Mouse (Mus musculus): ENCODE measurements around the gene Gm20388. TPM values are rescaled to one million over a fixed set of nuclear protein-coding genes. Genes with fewer than 3 reads are reported as not detected.

Gm20388 gene
- total RNA-seq, 1 experiment: 27.0 TPM

DNA sequence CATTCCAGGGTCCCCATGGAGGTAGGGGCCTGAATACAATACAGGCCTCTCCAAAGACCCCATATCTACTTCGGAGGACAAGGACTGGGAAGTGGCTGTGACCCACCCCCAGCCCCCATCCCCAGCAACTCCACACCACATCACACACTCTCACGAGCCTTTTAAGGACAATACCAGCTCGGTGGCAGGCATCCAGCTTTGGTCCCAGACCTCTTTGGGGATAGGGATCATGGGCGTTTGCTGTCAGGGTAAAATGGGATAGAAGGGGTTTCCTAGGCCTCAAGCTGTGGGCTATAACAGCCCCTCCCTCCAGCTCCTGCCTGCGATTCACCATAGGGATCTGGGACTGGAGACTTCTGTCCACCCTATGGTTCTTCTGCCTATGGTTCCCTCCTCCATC is 281.0 kb downstream of the Gm20388 start:
- Histone ChIP-seq H3K9me3 (ENCODE audit: control insufficient read depth, insufficient read depth, low read depth, low read length) (no peaks in the 10 kb centered on the region), H3K4me1 (ENCODE audit: control insufficient read depth in 2 of 2, insufficient read depth in 2 of 2, low read length in 2 of 2, poor library complexity in 1 of 2) (no peaks in the 10 kb centered on the region), H3K36me3 (ENCODE audit: control insufficient read depth, insufficient read depth, low read length, poor library complexity, severe bottlenecking) (no peaks in the 10 kb centered on the region), H3K9ac (ENCODE audit: insufficient read depth, low read depth, low read length, poor library complexity, severe bottlenecking) (no peak overlapping the region), H3K27ac (ENCODE audit: insufficient read depth, low read depth, low read length, poor library complexity, severe bottlenecking) (no peak overlapping the region), H3K4me3 (ENCODE audit: insufficient read depth in 1 of 2, low read depth in 1 of 2, low read length in 2 of 2, poor library complexity in 1 of 2, severe bottlenecking in 1 of 2) (no peak overlapping the region)
- TF ChIP-seq CHD2 (IDR thresholded peaks at IDR 0.05; ENCODE audit: low read depth, low read length) (no peak), ZC3H11A (IDR thresholded peaks at IDR 0.05; ENCODE audit: borderline replicate concordance, low read depth, low read length) (no peak), HCFC1 (IDR thresholded peaks at IDR 0.05; ENCODE audit: borderline replicate concordance, insufficient read depth, low read length) (no peak), MAFK (IDR thresholded peaks at IDR 0.05; ENCODE audit: insufficient read depth, low read depth, low read length) (no peak), ZNF384 (IDR thresholded peaks at IDR 0.05; ENCODE audit: low read depth, low read length) (no peak)
- in situ Hi-C loops (cut with MboI; ENCODE audit: low sequenced_read_pairs in 2 of 2, unreplicated experiment in 2 of 2): no loop called here
- DNase-seq (ENCODE audit: low read depth, low spot score): no peak

GRCm38 (mm10) chr8:120192118-120192517 is 281.5 kb downstream of the Gm20388 start:
- no peak overlapping the region for H3K27ac ChIP-seq (ENCODE audit: insufficient read depth, low read depth, low read length, poor library complexity, severe bottlenecking)
- TF ChIP-seq ZC3H11A (IDR thresholded peaks at IDR 0.05; ENCODE audit: borderline replicate concordance, low read depth, low read length): no peak
- TF ChIP-seq MAFK (IDR thresholded peaks at IDR 0.05; ENCODE audit: insufficient read depth, low read depth, low read length): no peak
- no peak for TF ChIP-seq ZNF384 (IDR thresholded peaks at IDR 0.05; ENCODE audit: low read depth, low read length)
- TF ChIP-seq CHD2 (IDR thresholded peaks at IDR 0.05; ENCODE audit: low read depth, low read length): no peak
- no peak for TF ChIP-seq HCFC1 (IDR thresholded peaks at IDR 0.05; ENCODE audit: borderline replicate concordance, insufficient read depth, low read length)
- in situ Hi-C loops (cut with MboI; ENCODE audit: low sequenced_read_pairs in 2 of 2, unreplicated experiment in 2 of 2): no loop called here

GRCm38 (mm10) chr8:120201351-120201750 is 290.7 kb downstream of the Gm20388 start:
- H3K27ac ChIP-seq (ENCODE audit: insufficient read depth, low read depth, low read length, poor library complexity, severe bottlenecking): no peak overlapping the region
- no peak overlapping the region for H3K4me3 ChIP-seq (ENCODE audit: insufficient read depth in 1 of 2, low read depth in 1 of 2, low read length in 2 of 2, poor library complexity in 1 of 2, severe bottlenecking in 1 of 2)
- no peaks in the 10 kb centered on the region for H3K4me1 ChIP-seq (ENCODE audit: control insufficient read depth in 2 of 2, insufficient read depth in 2 of 2, low read length in 2 of 2, poor library complexity in 1 of 2)
- H3K9ac ChIP-seq (ENCODE audit: insufficient read depth, low read depth, low read length, poor library complexity, severe bottlenecking): no peak overlapping the region
- TF ChIP-seq HCFC1 (IDR thresholded peaks at IDR 0.05; ENCODE audit: borderline replicate concordance, insufficient read depth, low read length): no peak
- no peak for TF ChIP-seq ZC3H11A (IDR thresholded peaks at IDR 0.05; ENCODE audit: borderline replicate concordance, low read depth, low read length)
- TF ChIP-seq MAFK (IDR thresholded peaks at IDR 0.05; ENCODE audit: insufficient read depth, low read depth, low read length): no peak
- TF ChIP-seq ZNF384 (IDR thresholded peaks at IDR 0.05; ENCODE audit: low read depth, low read length): no peak
- no peak for TF ChIP-seq CHD2 (IDR thresholded peaks at IDR 0.05; ENCODE audit: low read depth, low read length)
- in situ Hi-C loops (cut with MboI; ENCODE audit: low sequenced_read_pairs in 2 of 2, unreplicated experiment in 2 of 2): no loop called here
- peaks cover 9% of the 10 kb centered on the region for H3K9me3 ChIP-seq (ENCODE audit: control insufficient read depth, insufficient read depth, low read depth, low read length)
- no peak for DNase-seq (ENCODE audit: low read depth, low spot score)
- H3K36me3 ChIP-seq (ENCODE audit: control insufficient read depth, insufficient read depth, low read length, poor library complexity, severe bottlenecking): no peaks in the 10 kb centered on the region

More at GRCm38 (mm10) chr8:120192118-120192517, 281.5 kb downstream of the Gm20388 start:
- no peaks in the 10 kb centered on the region for H3K36me3 ChIP-seq (ENCODE audit: control insufficient read depth, insufficient read depth, low read length, poor library complexity, severe bottlenecking)
- no peak for DNase-seq (ENCODE audit: low read depth, low spot score)
- H3K4me1 ChIP-seq (ENCODE audit: control insufficient read depth in 2 of 2, insufficient read depth in 2 of 2, low read length in 2 of 2, poor library complexity in 1 of 2): no peaks in the 10 kb centered on the region
- no peak overlapping the region for H3K9ac ChIP-seq (ENCODE audit: insufficient read depth, low read depth, low read length, poor library complexity, severe bottlenecking)
- no peak overlapping the region for H3K4me3 ChIP-seq (ENCODE audit: insufficient read depth in 1 of 2, low read depth in 1 of 2, low read length in 2 of 2, poor library complexity in 1 of 2, severe bottlenecking in 1 of 2)
- H3K9me3 ChIP-seq (ENCODE audit: control insufficient read depth, insufficient read depth, low read depth, low read length): no peaks in the 10 kb centered on the region

DNA sequence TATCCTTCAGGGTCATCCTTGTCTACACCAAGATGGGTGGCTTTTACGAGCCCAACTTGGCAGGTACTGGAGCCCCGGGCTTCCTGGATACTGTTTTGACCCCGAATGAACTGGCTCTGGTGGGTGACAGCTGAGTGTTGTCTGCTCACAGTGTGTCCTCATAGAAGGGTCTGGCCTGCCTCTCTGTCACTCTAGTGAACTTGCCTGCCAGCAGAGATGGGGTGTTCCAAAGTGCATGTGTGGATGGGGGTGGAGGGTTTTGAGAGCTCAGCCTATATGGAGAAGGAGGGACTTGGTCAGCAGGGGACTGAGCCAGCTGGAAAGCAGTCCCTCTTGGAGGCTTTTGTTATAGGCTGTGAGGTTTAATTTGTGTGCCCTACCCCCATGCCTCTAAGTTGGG is 291.9 kb downstream of the Gm20388 start:
- DNase-seq (ENCODE audit: low read depth, low spot score): no peak
- in situ Hi-C loops (cut with MboI; ENCODE audit: low sequenced_read_pairs in 2 of 2, unreplicated experiment in 2 of 2): no loop called here
- Histone ChIP-seq H3K27ac (ENCODE audit: insufficient read depth, low read depth, low read length, poor library complexity, severe bottlenecking) (no peak overlapping the region), H3K9me3 (ENCODE audit: control insufficient read depth, insufficient read depth, low read depth, low read length) (peaks cover 9% of the 10 kb centered on the region), H3K4me3 (ENCODE audit: insufficient read depth in 1 of 2, low read depth in 1 of 2, low read length in 2 of 2, poor library complexity in 1 of 2, severe bottlenecking in 1 of 2) (no peak overlapping the region), H3K36me3 (ENCODE audit: control insufficient read depth, insufficient read depth, low read length, poor library complexity, severe bottlenecking) (no peaks in the 10 kb centered on the region), H3K4me1 (ENCODE audit: control insufficient read depth in 2 of 2, insufficient read depth in 2 of 2, low read length in 2 of 2, poor library complexity in 1 of 2) (no peaks in the 10 kb centered on the region), H3K9ac (ENCODE audit: insufficient read depth, low read depth, low read length, poor library complexity, severe bottlenecking) (no peak overlapping the region)
- TF ChIP-seq ZNF384 (IDR thresholded peaks at IDR 0.05; ENCODE audit: low read depth, low read length) (no peak), ZC3H11A (IDR thresholded peaks at IDR 0.05; ENCODE audit: borderline replicate concordance, low read depth, low read length) (no peak), HCFC1 (IDR thresholded peaks at IDR 0.05; ENCODE audit: borderline replicate concordance, insufficient read depth, low read length) (no peak), CHD2 (IDR thresholded peaks at IDR 0.05; ENCODE audit: low read depth, low read length) (no peak), MAFK (IDR thresholded peaks at IDR 0.05; ENCODE audit: insufficient read depth, low read depth, low read length) (no peak)
